Mouse (Mus musculus): ENCODE data around the gene Abca1. TPM values are rescaled to one million over a fixed set of nuclear protein-coding genes. Genes with fewer than 3 reads are reported as not detected.

The Abca1 gene
- polyA plus RNA-seq, 1 experiment from 2014 or later = 2.5 TPM

- ATAC-seq (replicated peaks; ENCODE audit: insufficient number of reproducible peaks, low FRiP score, low TSS enrichment) = no peak
- H3K9ac ChIP-seq (ENCODE audit: low read depth, low read length) = no peak overlapping the region
- no peak overlapping the region for H3K27ac ChIP-seq (ENCODE audit: low read depth, low read length)
- peaks cover 2% of the 10 kb centered on the region; the same call in 1 of the 2 replicates for H3K4me1 ChIP-seq (ENCODE audit: control insufficient read depth, insufficient read depth, low read length)
- no peaks in the 10 kb centered on the region for H3K36me3 ChIP-seq (ENCODE audit: control insufficient read depth, insufficient read depth, low read length)
- WGBS (ENCODE audit: insufficient replicate concordance) = 34% methylated on average over 3 of the region's 5 CpGs
- no peaks in the 10 kb centered on the region for H3K27me3 ChIP-seq (ENCODE audit: control insufficient read depth, insufficient read depth, low read length)
- no peak overlapping the region for H3K4me2 ChIP-seq
- no peaks in the 10 kb centered on the region for H3K9me3 ChIP-seq (replicated peaks; ENCODE audit: control insufficient read depth, low read length)
- H3K4me3 ChIP-seq (ENCODE audit: low read depth, low read length) = no peak overlapping the region
Observed at GRCm38 (mm10) chr4:53115866-53116265, 43.8 kb downstream of the Abca1 start.

DNA sequence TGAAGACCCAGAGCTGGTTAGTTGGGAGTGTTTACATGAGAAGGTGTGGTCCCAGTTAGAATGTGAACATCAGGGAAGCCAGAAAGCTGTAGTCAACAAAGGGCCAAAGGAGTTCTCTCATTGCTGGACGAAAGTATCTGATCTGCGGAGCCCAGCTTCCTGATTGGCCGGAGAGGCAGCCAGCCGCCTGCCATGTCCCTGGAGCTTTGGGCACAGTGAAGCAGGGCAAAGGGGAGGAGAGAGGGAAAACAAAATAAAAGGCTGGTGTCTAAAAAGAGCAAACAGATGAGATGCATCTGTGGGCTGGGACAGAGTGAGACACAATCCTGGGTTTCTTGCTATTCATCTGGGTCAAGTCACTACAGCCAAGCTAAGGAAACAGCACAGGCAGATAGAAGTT lies 44.3 kb downstream of the Abca1 start:
- H3K4me2 ChIP-seq = no peak overlapping the region
- no peak overlapping the region for H3K27ac ChIP-seq (ENCODE audit: low read depth, low read length)
- no peaks in the 10 kb centered on the region for H3K36me3 ChIP-seq (ENCODE audit: control insufficient read depth, insufficient read depth, low read length)
- H3K9ac ChIP-seq (ENCODE audit: low read depth, low read length) = no peak overlapping the region
- ATAC-seq (replicated peaks; ENCODE audit: insufficient number of reproducible peaks, low FRiP score, low TSS enrichment) = no peak
- H3K9me3 ChIP-seq (replicated peaks; ENCODE audit: control insufficient read depth, low read length) = no peaks in the 10 kb centered on the region
- WGBS (ENCODE audit: insufficient replicate concordance) = 44% methylated on average over 4 of the region's 4 CpGs
- peaks cover 2% of the 10 kb centered on the region; the same call in 1 of the 2 replicates for H3K4me1 ChIP-seq (ENCODE audit: control insufficient read depth, insufficient read depth, low read length)
- H3K4me3 ChIP-seq (ENCODE audit: low read depth, low read length) = no peak overlapping the region
- H3K27me3 ChIP-seq (ENCODE audit: control insufficient read depth, insufficient read depth, low read length) = no peaks in the 10 kb centered on the region

DNA sequence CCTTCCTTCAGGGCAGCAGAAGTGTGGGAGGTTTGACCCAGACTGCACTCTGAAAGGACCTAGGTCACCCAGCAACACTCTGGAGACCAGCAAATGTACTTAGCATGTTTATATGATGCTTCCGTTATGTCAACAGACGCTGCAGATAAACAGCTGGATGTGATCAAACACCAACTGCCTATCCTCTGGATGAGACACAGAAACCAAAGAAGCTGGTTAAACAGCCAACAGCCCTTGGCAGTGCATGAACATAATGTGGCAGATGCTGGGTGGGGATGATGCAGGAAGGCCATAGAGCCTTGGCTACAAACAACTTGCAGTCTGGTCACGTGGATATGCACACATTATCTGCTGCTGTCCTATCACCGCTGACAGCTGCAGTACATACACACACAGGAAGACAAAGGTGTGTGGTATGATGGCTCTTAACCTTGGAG lies 47.8 kb downstream of the Abca1 start:
- no peak overlapping the region for H3K4me2 ChIP-seq
- H3K27ac ChIP-seq (ENCODE audit: low read depth, low read length) = no peak overlapping the region
- ATAC-seq (replicated peaks; ENCODE audit: insufficient number of reproducible peaks, low FRiP score, low TSS enrichment) = no peak
- no peaks in the 10 kb centered on the region for H3K9me3 ChIP-seq (replicated peaks; ENCODE audit: control insufficient read depth, low read length)
- no peaks in the 10 kb centered on the region for H3K4me1 ChIP-seq (ENCODE audit: control insufficient read depth, insufficient read depth, low read length)
- H3K9ac ChIP-seq (ENCODE audit: low read depth, low read length) = no peak overlapping the region
- H3K36me3 ChIP-seq (ENCODE audit: control insufficient read depth, insufficient read depth, low read length) = no peaks in the 10 kb centered on the region
- 58% methylated on average over 4 of the region's 4 CpGs for WGBS (ENCODE audit: insufficient replicate concordance)
- no peaks in the 10 kb centered on the region for H3K27me3 ChIP-seq (ENCODE audit: control insufficient read depth, insufficient read depth, low read length)
- no peak overlapping the region for H3K4me3 ChIP-seq (ENCODE audit: low read depth, low read length)

DNA sequence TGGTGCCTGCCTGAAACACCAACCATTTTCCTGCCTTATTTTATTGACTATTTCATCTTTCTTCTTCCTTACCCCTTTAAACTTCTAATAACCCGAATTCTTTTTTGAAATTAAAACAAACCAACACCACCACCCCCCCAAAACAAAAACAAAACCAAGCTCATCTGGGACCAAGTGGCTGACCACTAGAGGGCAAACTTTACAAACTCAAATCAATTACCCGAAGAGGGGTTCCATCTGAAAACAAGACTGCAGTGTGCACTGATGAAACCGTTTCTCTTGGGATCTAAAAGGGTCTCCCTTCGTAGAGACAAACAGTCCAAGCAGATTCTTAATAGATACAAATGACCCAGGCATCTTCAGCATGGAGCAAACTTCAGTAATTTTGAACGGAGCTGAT lies 49.3 kb downstream of the Abca1 start:
- H3K27me3 ChIP-seq (ENCODE audit: control insufficient read depth, insufficient read depth, low read length) = no peaks in the 10 kb centered on the region
- ATAC-seq (replicated peaks; ENCODE audit: insufficient number of reproducible peaks, low FRiP score, low TSS enrichment) = no peak
- no peaks in the 10 kb centered on the region for H3K4me1 ChIP-seq (ENCODE audit: control insufficient read depth, insufficient read depth, low read length)
- no peaks in the 10 kb centered on the region for H3K9me3 ChIP-seq (replicated peaks; ENCODE audit: control insufficient read depth, low read length)
- WGBS (ENCODE audit: insufficient replicate concordance) = 34% methylated on average over 5 of the region's 5 CpGs
- H3K27ac ChIP-seq (ENCODE audit: low read depth, low read length) = no peak overlapping the region
- H3K36me3 ChIP-seq (ENCODE audit: control insufficient read depth, insufficient read depth, low read length) = no peaks in the 10 kb centered on the region
- no peak overlapping the region for H3K9ac ChIP-seq (ENCODE audit: low read depth, low read length)
- no peak overlapping the region for H3K4me3 ChIP-seq (ENCODE audit: low read depth, low read length)
- H3K4me2 ChIP-seq = no peak overlapping the region

DNA sequence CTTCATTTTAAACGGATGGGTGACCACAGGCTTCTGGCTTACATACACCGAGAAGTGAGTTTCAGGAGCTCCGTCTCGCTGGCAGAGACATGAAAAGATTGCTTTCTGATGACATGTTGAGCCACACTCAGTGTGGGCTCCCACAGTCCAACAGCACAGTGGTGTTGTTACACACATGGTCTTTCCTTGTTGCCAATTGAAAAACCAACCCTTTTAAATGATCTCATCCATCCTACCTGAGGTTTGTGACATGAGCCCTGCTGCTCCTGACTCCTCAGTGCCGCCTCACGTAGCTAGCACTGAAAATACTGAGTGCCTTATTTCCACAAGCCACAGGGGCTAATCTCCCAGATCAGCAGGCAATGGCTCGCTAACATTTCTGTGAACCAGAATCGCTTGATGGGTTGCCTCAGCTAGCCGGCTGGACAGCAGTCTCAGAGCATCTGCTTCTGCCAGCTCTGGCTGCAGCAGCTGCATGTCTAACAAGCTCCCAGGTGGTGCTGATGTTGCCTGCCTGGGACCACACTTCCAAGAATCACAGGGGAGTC lies 50.2 kb downstream of the Abca1 start:
- no peak overlapping the region for H3K27ac ChIP-seq (ENCODE audit: low read depth, low read length)
- no peak overlapping the region for H3K4me3 ChIP-seq (ENCODE audit: low read depth, low read length)
- no peaks in the 10 kb centered on the region for H3K36me3 ChIP-seq (ENCODE audit: control insufficient read depth, insufficient read depth, low read length)
- WGBS (ENCODE audit: insufficient replicate concordance) = 72% methylated on average over 9 of the region's 9 CpGs
- ATAC-seq (replicated peaks; ENCODE audit: insufficient number of reproducible peaks, low FRiP score, low TSS enrichment) = no peak
- H3K9me3 ChIP-seq (replicated peaks; ENCODE audit: control insufficient read depth, low read length) = no peaks in the 10 kb centered on the region
- H3K4me1 ChIP-seq (ENCODE audit: control insufficient read depth, insufficient read depth, low read length) = no peaks in the 10 kb centered on the region
- no peak overlapping the region for H3K4me2 ChIP-seq
- H3K9ac ChIP-seq (ENCODE audit: low read depth, low read length) = no peak overlapping the region
- no peaks in the 10 kb centered on the region for H3K27me3 ChIP-seq (ENCODE audit: control insufficient read depth, insufficient read depth, low read length)

GRCm38 (mm10) chr4:53108194-53108593 lies 51.5 kb downstream of the Abca1 start:
- ATAC-seq (replicated peaks; ENCODE audit: insufficient number of reproducible peaks, low FRiP score, low TSS enrichment) = no peak
- Histone ChIP-seq H3K4me3 (ENCODE audit: low read depth, low read length) (no peak overlapping the region), H3K27me3 (ENCODE audit: control insufficient read depth, insufficient read depth, low read length) (no peaks in the 10 kb centered on the region), H3K4me1 (ENCODE audit: control insufficient read depth, insufficient read depth, low read length) (no peaks in the 10 kb centered on the region), H3K9ac (ENCODE audit: low read depth, low read length) (no peak overlapping the region), H3K4me2 (no peak overlapping the region), H3K36me3 (ENCODE audit: control insufficient read depth, insufficient read depth, low read length) (no peaks in the 10 kb centered on the region), H3K9me3 (replicated peaks; ENCODE audit: control insufficient read depth, low read length) (no peaks in the 10 kb centered on the region), H3K27ac (ENCODE audit: low read depth, low read length) (no peak overlapping the region)
- 79% methylated on average over 4 of the region's 4 CpGs for WGBS (ENCODE audit: insufficient replicate concordance)

DNA sequence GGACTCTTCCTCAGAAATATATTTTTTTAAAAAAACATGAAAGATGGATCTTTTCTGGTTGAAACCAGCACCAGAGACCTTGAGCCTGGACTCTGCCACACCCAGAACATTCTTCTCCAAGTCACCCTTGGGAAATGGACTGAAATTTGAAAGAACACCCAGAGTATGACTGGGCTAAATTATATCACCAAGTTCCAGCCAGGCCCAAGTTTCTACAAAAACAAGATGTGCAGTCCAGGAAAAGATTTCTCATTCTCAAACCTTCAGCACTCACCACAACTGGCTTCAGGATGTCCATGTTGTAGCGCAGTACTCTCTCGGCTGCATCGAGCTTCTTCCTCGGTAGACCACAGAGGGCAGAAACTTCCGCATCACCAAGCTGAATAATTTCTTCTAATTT lies 53.0 kb downstream of the Abca1 start:
- ATAC-seq (replicated peaks; ENCODE audit: insufficient number of reproducible peaks, low FRiP score, low TSS enrichment) = no peak
- Histone ChIP-seq H3K9ac (ENCODE audit: low read depth, low read length) (no peak overlapping the region), H3K4me1 (ENCODE audit: control insufficient read depth, insufficient read depth, low read length) (peaks cover 2% of the 10 kb centered on the region; the same call in 1 of the 2 replicates), H3K4me2 (no peak overlapping the region), H3K9me3 (replicated peaks; ENCODE audit: control insufficient read depth, low read length) (no peaks in the 10 kb centered on the region), H3K36me3 (ENCODE audit: control insufficient read depth, insufficient read depth, low read length) (no peaks in the 10 kb centered on the region), H3K27me3 (ENCODE audit: control insufficient read depth, insufficient read depth, low read length) (no peaks in the 10 kb centered on the region), H3K4me3 (ENCODE audit: low read depth, low read length) (no peak overlapping the region), H3K27ac (ENCODE audit: low read depth, low read length) (no peak overlapping the region)
- 94% methylated on average over 5 of the region's 5 CpGs for WGBS (ENCODE audit: insufficient replicate concordance)

DNA sequence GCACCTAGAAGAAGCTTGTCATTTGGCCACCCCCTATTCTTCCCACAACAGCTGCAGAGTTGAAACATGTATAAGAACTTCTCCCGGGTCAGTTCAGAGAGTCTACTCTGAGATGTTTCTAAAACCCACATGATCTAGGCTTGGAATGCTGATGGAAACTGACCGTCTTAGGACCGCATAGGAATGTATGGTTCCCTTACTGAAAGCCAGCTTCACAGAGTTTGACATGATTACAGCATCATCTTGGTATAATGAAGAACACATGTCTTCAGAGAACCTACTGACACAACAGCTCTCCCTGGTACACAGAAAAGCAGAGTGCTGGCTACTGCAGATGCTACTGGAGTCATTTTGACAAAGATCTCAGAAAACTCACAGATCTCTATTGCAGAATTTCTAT lies 53.6 kb downstream of the Abca1 start:
- 74% methylated on average over 3 of the region's 3 CpGs for WGBS (ENCODE audit: insufficient replicate concordance)
- H3K9ac ChIP-seq (ENCODE audit: low read depth, low read length) = no peak overlapping the region
- ATAC-seq (replicated peaks; ENCODE audit: insufficient number of reproducible peaks, low FRiP score, low TSS enrichment) = no peak

GRCm38 (mm10) chr4:53104634-53105033 lies 55.1 kb downstream of the Abca1 start:
- Histone ChIP-seq H3K9ac (ENCODE audit: low read depth, low read length) (no peak overlapping the region), H3K36me3 (ENCODE audit: control insufficient read depth, insufficient read depth, low read length) (no peaks in the 10 kb centered on the region), H3K4me3 (ENCODE audit: low read depth, low read length) (no peak overlapping the region), H3K9me3 (replicated peaks; ENCODE audit: control insufficient read depth, low read length) (no peaks in the 10 kb centered on the region), H3K27ac (ENCODE audit: low read depth, low read length) (no peak overlapping the region), H3K4me2 (no peak overlapping the region), H3K27me3 (ENCODE audit: control insufficient read depth, insufficient read depth, low read length) (no peaks in the 10 kb centered on the region), H3K4me1 (ENCODE audit: control insufficient read depth, insufficient read depth, low read length) (peaks cover 2% of the 10 kb centered on the region; the same call in 1 of the 2 replicates)
- 92% methylated on average over 3 of the region's 3 CpGs for WGBS (ENCODE audit: insufficient replicate concordance)
- ATAC-seq (replicated peaks; ENCODE audit: insufficient number of reproducible peaks, low FRiP score, low TSS enrichment) = no peak

More for the DNA sequence above, 53.6 kb downstream of the Abca1 start:
- Histone ChIP-seq H3K4me2 (no peak overlapping the region), H3K4me1 (ENCODE audit: control insufficient read depth, insufficient read depth, low read length) (peaks cover 2% of the 10 kb centered on the region; the same call in 1 of the 2 replicates), H3K36me3 (ENCODE audit: control insufficient read depth, insufficient read depth, low read length) (no peaks in the 10 kb centered on the region), H3K27me3 (ENCODE audit: control insufficient read depth, insufficient read depth, low read length) (no peaks in the 10 kb centered on the region), H3K27ac (ENCODE audit: low read depth, low read length) (no peak overlapping the region), H3K9me3 (replicated peaks; ENCODE audit: control insufficient read depth, low read length) (no peaks in the 10 kb centered on the region), H3K4me3 (ENCODE audit: low read depth, low read length) (no peak overlapping the region)
